Mouse (Mus musculus): ENCODE results near the gene Itgad. TPM values are rescaled to one million over a fixed set of nuclear protein-coding genes. Genes with fewer than 3 reads are reported as not detected.

Gene Itgad
- polyA plus RNA-seq, 1 experiment from 2014 or later, result not detected

GRCm38 (mm10) chr7:128247443-128247842, 93.3 kb downstream of the Itgad start:
- Histone ChIP-seq H3K36me3 (replicated peaks) (peaks cover 22% of the 10 kb centered on the region), H3K27me3 (peaks cover 54% of the 10 kb centered on the region), H3K4me2 (peak overlapping the region; percentile 61), H3K4me3 (replicated peaks) (peak overlapping the region; percentile 38), H3K9ac (peak overlapping the region; percentile 53; the same call in 1 of the 2 replicates), H3K9me3 (no peaks in the 10 kb centered on the region), H3K27ac (0 out of 2 replicates have a peak overlapping the region, but pooled peaks have one; percentile 54), H3K4me1 (peaks cover 25% of the 10 kb centered on the region)
- ATAC-seq (ENCODE audit: low FRiP score), result peak; percentile 80
- 2% methylated on average over 13 of the region's 13 CpGs for WGBS

DNA sequence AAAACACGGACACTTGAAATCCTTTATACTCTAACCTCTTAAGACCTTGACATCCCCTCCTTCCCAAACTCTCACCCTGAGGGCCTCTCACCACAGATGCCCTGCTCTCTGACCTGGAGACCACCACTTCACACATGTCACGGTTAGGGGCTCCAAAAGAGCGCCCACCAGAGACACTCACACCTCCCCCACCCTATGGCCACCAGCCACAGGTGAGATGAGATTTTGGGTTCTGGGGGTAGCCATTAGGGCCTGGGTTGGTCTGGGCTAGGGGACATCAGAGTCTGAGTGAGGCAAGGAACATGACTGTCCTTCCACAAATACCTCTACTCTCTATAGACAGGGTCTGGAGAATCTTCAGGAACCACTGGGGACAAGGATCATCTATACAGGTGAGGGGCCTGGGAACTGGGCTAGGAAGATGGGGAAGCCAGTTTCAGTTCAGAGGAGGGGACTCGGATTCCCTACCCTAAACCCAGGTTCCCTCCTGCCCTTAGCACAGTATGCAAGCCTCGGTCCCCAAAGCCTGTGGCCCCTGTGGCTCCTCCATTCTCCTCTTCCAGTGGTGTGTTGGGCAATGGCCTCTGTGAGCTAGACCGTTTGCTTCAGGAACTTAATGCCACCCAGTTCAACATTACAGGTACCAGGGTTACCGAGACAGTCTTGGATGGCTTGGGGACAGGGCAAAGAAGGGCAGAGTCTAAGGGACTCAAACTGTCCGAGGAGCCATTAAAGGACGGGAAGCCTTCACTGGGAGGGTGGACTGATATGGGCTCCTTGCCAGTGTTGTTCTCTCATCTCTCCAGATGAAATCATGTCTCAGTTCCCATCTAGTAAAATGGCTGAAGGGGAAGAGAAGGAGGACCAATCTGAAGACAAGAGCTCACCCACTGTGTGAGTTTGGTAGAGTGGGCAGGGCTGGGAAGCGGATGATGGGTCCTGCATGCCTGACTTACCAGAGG, 94.2 kb downstream of the Itgad start:
- Histone ChIP-seq H3K27me3 (peaks cover 58% of the 10 kb centered on the region), H3K9ac (no peak overlapping the region), H3K36me3 (replicated peaks) (peaks cover 14% of the 10 kb centered on the region), H3K27ac (no peak overlapping the region), H3K4me3 (replicated peaks) (no peak overlapping the region), H3K4me2 (peak overlapping the region; percentile 61; the same call in 1 of the 2 replicates), H3K4me1 (peaks cover 34% of the 10 kb centered on the region), H3K9me3 (no peaks in the 10 kb centered on the region)
- ATAC-seq (ENCODE audit: low FRiP score), result no peak
- 83% methylated on average over 10 of the region's 10 CpGs for WGBS

- ATAC-seq (ENCODE audit: low FRiP score), result no peak
- Histone ChIP-seq H3K27ac (no peak overlapping the region), H3K4me2 (no peak overlapping the region), H3K9ac (no peak overlapping the region), H3K36me3 (replicated peaks) (peaks cover 2% of the 10 kb centered on the region), H3K4me3 (replicated peaks) (no peak overlapping the region), H3K4me1 (peaks cover 34% of the 10 kb centered on the region), H3K9me3 (no peaks in the 10 kb centered on the region), H3K27me3 (peaks cover 60% of the 10 kb centered on the region)
- 80% methylated on average over 5 of the region's 5 CpGs for WGBS
Observed at GRCm38 (mm10) chr7:128249998-128250397, 95.8 kb downstream of the Itgad start.

GRCm38 (mm10) chr7:128251946-128252345, 97.8 kb downstream of the Itgad start:
- H3K4me2 ChIP-seq, result peak overlapping the region; percentile 66
- no peak overlapping the region; the same call in 1 of the 2 replicates for H3K9ac ChIP-seq
- H3K9me3 ChIP-seq, result no peaks in the 10 kb centered on the region
- H3K27me3 ChIP-seq, result peaks cover 50% of the 10 kb centered on the region
- no peak overlapping the region for H3K27ac ChIP-seq
- 57% methylated on average over 12 of the region's 12 CpGs for WGBS
- H3K36me3 ChIP-seq (replicated peaks), result no peaks in the 10 kb centered on the region; the same call in 1 of the 2 replicates
- H3K4me1 ChIP-seq, result peaks cover 23% of the 10 kb centered on the region
- peak overlapping the region; percentile 32 for H3K4me3 ChIP-seq (replicated peaks)
- ATAC-seq (ENCODE audit: low FRiP score), result no peak

GRCm38 (mm10) chr7:128252609-128253008, 98.4 kb downstream of the Itgad start:
- peak overlapping the region; percentile 39 for H3K9ac ChIP-seq
- H3K27me3 ChIP-seq, result peaks cover 45% of the 10 kb centered on the region
- no peaks in the 10 kb centered on the region for H3K9me3 ChIP-seq
- ATAC-seq (ENCODE audit: low FRiP score), result peak; percentile 74; the same call in 1 of the 2 replicates
- peak overlapping the region; percentile 66 for H3K4me2 ChIP-seq
- no peak overlapping the region for H3K27ac ChIP-seq
- peaks cover 17% of the 10 kb centered on the region for H3K4me1 ChIP-seq
- H3K4me3 ChIP-seq (replicated peaks), result peak overlapping the region; percentile 32
- WGBS, result 7% methylated on average over 24 of the region's 24 CpGs
- H3K36me3 ChIP-seq (replicated peaks), result no peaks in the 10 kb centered on the region; the same call in 1 of the 2 replicates

DNA sequence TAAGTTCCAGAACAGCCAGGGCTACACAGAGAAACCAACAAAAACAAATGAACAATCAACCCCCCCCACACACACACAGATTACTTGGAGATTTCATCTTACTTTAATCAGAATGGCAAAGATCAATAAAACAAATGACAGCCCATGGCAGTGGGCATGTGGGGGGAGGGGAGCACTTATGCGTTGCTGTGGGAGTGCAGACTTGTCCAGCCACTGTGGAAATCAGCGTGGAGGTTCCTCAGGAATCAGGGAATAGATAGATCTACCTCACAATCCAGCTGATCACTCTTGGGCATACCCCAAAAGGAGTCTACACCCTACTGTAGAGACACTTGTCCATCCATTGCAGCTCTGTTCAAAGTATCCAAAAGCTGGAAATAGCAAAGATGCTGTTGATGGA, 100.8 kb downstream of the Itgad start:
- Histone ChIP-seq H3K4me3 (replicated peaks) (no peak overlapping the region), H3K9ac (no peak overlapping the region), H3K4me2 (no peak overlapping the region), H3K27me3 (peaks cover 29% of the 10 kb centered on the region), H3K36me3 (replicated peaks) (no peaks in the 10 kb centered on the region; the same call in 1 of the 2 replicates), H3K4me1 (peaks cover 15% of the 10 kb centered on the region), H3K27ac (no peak overlapping the region), H3K9me3 (no peaks in the 10 kb centered on the region)
- no peak for ATAC-seq (ENCODE audit: low FRiP score)
- WGBS, result 56% methylated on average over 2 of the region's 2 CpGs

DNA sequence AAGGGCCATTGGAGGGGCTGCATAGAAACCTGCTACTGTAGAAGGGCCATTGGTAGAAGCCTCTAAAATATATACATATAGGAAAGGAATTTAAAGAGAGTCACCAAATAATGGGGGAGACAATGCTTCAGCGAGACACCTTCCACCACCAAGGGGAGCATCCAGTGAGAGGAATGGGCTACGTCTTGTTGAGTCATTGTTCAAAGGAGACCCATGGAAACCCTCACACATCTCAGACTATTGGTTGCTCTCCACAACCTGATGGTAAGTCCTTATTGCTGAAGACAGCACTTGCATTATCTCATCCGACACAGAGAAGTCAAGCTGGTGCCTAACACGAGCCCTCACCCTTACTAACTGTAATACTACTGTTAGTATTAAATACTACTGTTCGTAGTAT, 101.6 kb downstream of the Itgad start:
- H3K9ac ChIP-seq, result no peak overlapping the region
- peaks cover 15% of the 10 kb centered on the region for H3K4me1 ChIP-seq
- ATAC-seq (ENCODE audit: low FRiP score), result no peak
- peaks cover 25% of the 10 kb centered on the region for H3K27me3 ChIP-seq
- no peak overlapping the region for H3K27ac ChIP-seq
- no peaks in the 10 kb centered on the region for H3K9me3 ChIP-seq
- H3K4me2 ChIP-seq, result no peak overlapping the region
- no peaks in the 10 kb centered on the region for H3K36me3 ChIP-seq (replicated peaks)
- 88% methylated on average over 5 of the region's 5 CpGs for WGBS
- H3K4me3 ChIP-seq (replicated peaks), result no peak overlapping the region

- Histone ChIP-seq H3K4me3 (replicated peaks) (no peak overlapping the region), H3K9me3 (no peaks in the 10 kb centered on the region), H3K27me3 (peaks cover 17% of the 10 kb centered on the region), H3K27ac (no peak overlapping the region), H3K4me1 (peaks cover 14% of the 10 kb centered on the region), H3K4me2 (no peak overlapping the region), H3K36me3 (replicated peaks) (no peaks in the 10 kb centered on the region), H3K9ac (no peak overlapping the region)
- no peak for ATAC-seq (ENCODE audit: low FRiP score)
- WGBS, result 60% methylated on average over 5 of the region's 5 CpGs
Observed at GRCm38 (mm10) chr7:128256783-128257334, 102.7 kb downstream of the Itgad start.

GRCm38 (mm10) chr7:128265411-128265810, 111.2 kb downstream of the Itgad start, which contains the start of gene Slc5a2:
Gene Slc5a2 (plus strand): TSS chr7:128265657.
- 82% methylated on average over 6 of the region's 6 CpGs for WGBS
- H3K27me3 ChIP-seq, result no peaks in the 10 kb centered on the region
- no peaks in the 10 kb centered on the region for H3K9me3 ChIP-seq
- no peak for ATAC-seq (ENCODE audit: low FRiP score)
- H3K9ac ChIP-seq, result no peak within 1 kb of the TSS
- no peaks in the 10 kb centered on the region for H3K36me3 ChIP-seq (replicated peaks)
- no peak within 1 kb of the TSS for H3K4me2 ChIP-seq
- no peak within 1 kb of the TSS for H3K4me3 ChIP-seq (replicated peaks)
- H3K27ac ChIP-seq, result no peak within 1 kb of the TSS
- no peaks in the 10 kb centered on the region for H3K4me1 ChIP-seq

GRCm38 (mm10) chr7:128266056-128266455, 111.9 kb downstream of the Itgad start:
- 85% methylated on average over 5 of the region's 5 CpGs for WGBS
- Histone ChIP-seq H3K4me1 (no peaks in the 10 kb centered on the region), H3K27me3 (no peaks in the 10 kb centered on the region)

GRCm38 (mm10) chr7:128267391-128267790, 113.2 kb downstream of the Itgad start:
- H3K9ac ChIP-seq, result no peak overlapping the region
- H3K27me3 ChIP-seq, result no peaks in the 10 kb centered on the region
- H3K36me3 ChIP-seq (replicated peaks), result peaks cover 17% of the 10 kb centered on the region
- H3K4me3 ChIP-seq (replicated peaks), result no peak overlapping the region
- no peak for ATAC-seq (ENCODE audit: low FRiP score)
- no peaks in the 10 kb centered on the region for H3K9me3 ChIP-seq
- WGBS, result 60% methylated on average over 13 of the region's 13 CpGs
- H3K27ac ChIP-seq, result no peak overlapping the region
- no peak overlapping the region for H3K4me2 ChIP-seq
- no peaks in the 10 kb centered on the region for H3K4me1 ChIP-seq

More at GRCm38 (mm10) chr7:128266056-128266455, 111.9 kb downstream of the Itgad start:
- Histone ChIP-seq H3K4me2 (no peak overlapping the region), H3K27ac (no peak overlapping the region), H3K4me3 (replicated peaks) (no peak overlapping the region), H3K36me3 (replicated peaks) (peaks cover 4% of the 10 kb centered on the region; the same call in 1 of the 2 replicates), H3K9ac (no peak overlapping the region), H3K9me3 (no peaks in the 10 kb centered on the region)
- ATAC-seq (ENCODE audit: low FRiP score), result no peak

DNA sequence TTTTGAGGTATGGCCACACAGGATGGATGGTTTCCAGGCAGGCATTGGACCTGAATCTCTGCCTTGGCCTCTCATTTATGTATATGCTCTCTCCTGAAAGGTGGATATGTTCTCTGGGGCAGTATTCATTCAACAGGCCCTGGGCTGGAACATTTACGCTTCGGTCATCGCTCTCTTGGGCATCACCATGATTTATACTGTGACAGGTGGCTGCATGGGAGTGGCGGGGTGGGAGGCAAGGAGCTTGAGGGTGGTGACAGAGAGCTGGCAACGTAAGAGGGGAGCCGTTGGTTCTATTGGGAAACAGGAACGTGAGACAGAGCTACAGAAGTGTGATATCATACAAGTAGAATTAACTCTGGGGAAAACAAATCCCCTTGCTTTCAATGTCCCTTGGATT, 113.6 kb downstream of the Itgad start:
- no peak for ATAC-seq (ENCODE audit: low FRiP score)
- no peak overlapping the region for H3K4me2 ChIP-seq
- no peaks in the 10 kb centered on the region for H3K27me3 ChIP-seq
- peaks cover 18% of the 10 kb centered on the region for H3K36me3 ChIP-seq (replicated peaks)
- H3K9me3 ChIP-seq, result no peaks in the 10 kb centered on the region
- no peak overlapping the region for H3K4me3 ChIP-seq (replicated peaks)
- H3K4me1 ChIP-seq, result no peaks in the 10 kb centered on the region
- 93% methylated on average over 7 of the region's 7 CpGs for WGBS
- no peak overlapping the region for H3K27ac ChIP-seq
- H3K9ac ChIP-seq, result no peak overlapping the region
